Mouse (Mus musculus): ENCODE results near the gene Tap2. TPM values are rescaled to one million over a fixed set of nuclear protein-coding genes. Genes with fewer than 3 reads are reported as not detected.

The Tap2 gene
- total and polyA plus RNA-seq, 2 experiments from 2014 or later = 3.3 to 7.5 TPM

DNA sequence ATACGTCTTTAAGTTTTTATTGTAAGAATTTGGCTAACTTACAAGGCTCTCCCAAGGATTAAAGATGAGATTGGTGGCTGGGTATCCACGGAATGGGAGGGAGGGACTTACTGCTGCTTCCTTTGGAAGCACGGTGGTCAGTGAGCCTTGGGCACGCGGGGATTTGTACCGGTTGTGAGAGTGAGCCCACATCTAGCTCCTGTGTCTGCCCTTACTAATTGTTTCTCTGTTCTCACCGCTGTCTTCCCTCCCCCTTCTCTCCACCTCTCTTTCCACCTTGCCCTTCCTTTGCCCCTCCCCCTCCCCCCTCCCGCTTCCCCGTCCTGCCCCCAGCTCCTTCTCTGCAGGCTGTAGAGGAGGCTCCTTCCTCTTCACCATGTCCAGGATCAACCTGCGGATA is 5.1 kb downstream of the Tap2 start:
- no peak for ATAC-seq (ENCODE audit: insufficient read depth, low read depth)
- DNase-seq (ENCODE audit: low spot score) = no peak
- 18% methylated on average over 10 of the region's 10 CpGs for WGBS

DNA sequence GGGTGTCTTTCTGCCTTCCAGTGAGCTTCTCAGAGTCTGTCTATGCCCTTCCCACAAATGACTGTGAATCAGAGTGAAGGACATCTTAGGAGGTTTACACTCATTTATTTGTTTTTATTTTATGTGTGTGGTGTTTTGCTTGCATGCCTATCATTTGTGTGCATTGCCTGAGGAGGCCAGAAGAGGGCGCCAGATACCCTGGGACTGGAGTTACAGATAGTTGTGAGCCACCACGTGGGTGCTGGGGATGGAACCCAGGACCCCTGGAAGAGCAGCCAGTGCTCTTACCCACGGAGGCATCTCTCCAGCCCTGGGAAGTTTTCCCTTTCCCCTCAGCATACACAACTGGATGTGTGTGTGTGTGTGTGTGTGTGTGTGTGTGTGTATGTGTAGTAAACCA is 6.4 kb downstream of the Tap2 start:
- Histone ChIP-seq H3K4me2 (ENCODE audit: low read depth, low read length) (no peak overlapping the region), H3K9ac (replicated peaks; ENCODE audit: low read depth, low read length) (no peak overlapping the region), H3K4me3 (ENCODE audit: low read depth, low read length) (no peak overlapping the region), H3K36me3 (replicated peaks; ENCODE audit: control insufficient read depth, insufficient read depth, low read length) (peaks cover 5% of the 10 kb centered on the region; the same call in 1 of the 2 replicates), H3K4me1 (ENCODE audit: control insufficient read depth, insufficient read depth) (no peaks in the 10 kb centered on the region; the same call in 1 of the 2 replicates), H3K27me3 (ENCODE audit: control insufficient read depth, insufficient read depth, low read length) (peaks cover 25% of the 10 kb centered on the region), H3K9me3 (replicated peaks; ENCODE audit: control insufficient read depth, low read length) (0 out of 2 replicates have a peak, but pooled peaks cover 2% of the 10 kb centered on the region), H3K27ac (ENCODE audit: low read depth) (no peak overlapping the region)
- ATAC-seq (ENCODE audit: insufficient read depth, low read depth) (no peak), DNase-seq (ENCODE audit: low spot score) (no peak)
- WGBS = 49% methylated on average over 3 of the region's 3 CpGs
- TF ChIP-seq CTCF (IDR thresholded peaks at IDR 0.05; ENCODE audit: low read depth) = 0 out of 2 replicates have a peak, but pooled peaks have one; percentile 14
- no peak for TF ChIP-seq EP300 (IDR thresholded peaks at IDR 0.05; ENCODE audit: low read depth)

More for the DNA sequence above, 5.1 kb downstream of the Tap2 start:
- Histone ChIP-seq H3K27ac (ENCODE audit: low read depth) (no peak overlapping the region), H3K4me3 (ENCODE audit: low read depth, low read length) (no peak overlapping the region), H3K9ac (replicated peaks; ENCODE audit: low read depth, low read length) (no peak overlapping the region), H3K4me2 (ENCODE audit: low read depth, low read length) (no peak overlapping the region), H3K9me3 (replicated peaks; ENCODE audit: control insufficient read depth, low read length) (0 out of 2 replicates have a peak, but pooled peaks cover 2% of the 10 kb centered on the region), H3K36me3 (replicated peaks; ENCODE audit: control insufficient read depth, insufficient read depth, low read length) (no peaks in the 10 kb centered on the region; the same call in 1 of the 2 replicates), H3K27me3 (ENCODE audit: control insufficient read depth, insufficient read depth, low read length) (peaks cover 14% of the 10 kb centered on the region), H3K4me1 (ENCODE audit: control insufficient read depth, insufficient read depth) (no peaks in the 10 kb centered on the region; the same call in 1 of the 2 replicates)
- TF ChIP-seq CTCF (IDR thresholded peaks at IDR 0.05; ENCODE audit: low read depth) = no peak
- TF ChIP-seq EP300 (IDR thresholded peaks at IDR 0.05; ENCODE audit: low read depth) = no peak

DNA sequence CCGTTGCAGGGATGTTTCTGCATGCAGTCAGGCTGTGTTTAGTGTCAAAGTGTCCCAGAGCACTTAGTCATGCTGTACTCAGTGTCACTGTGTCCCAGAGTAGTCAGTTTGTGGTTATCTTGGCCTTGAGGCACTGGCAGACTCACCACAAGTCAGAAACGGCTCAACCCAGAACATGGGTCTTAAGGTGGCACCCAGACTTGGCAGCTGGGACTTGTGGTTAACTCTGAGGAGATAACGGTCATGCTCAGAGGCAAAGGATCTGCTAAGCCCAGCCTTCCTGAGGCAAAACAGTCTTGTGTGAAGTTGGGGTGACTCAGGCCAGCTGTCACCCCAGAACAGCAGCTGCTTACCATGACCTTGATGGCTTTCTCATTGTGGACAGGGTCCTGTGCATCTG is 7.3 kb downstream of the Tap2 start:
- Histone ChIP-seq H3K27ac (ENCODE audit: low read depth) (no peak overlapping the region; the same call in 1 of the 2 replicates), H3K27me3 (ENCODE audit: control insufficient read depth, insufficient read depth, low read length) (peaks cover 25% of the 10 kb centered on the region), H3K9ac (replicated peaks; ENCODE audit: low read depth, low read length) (no peak overlapping the region), H3K4me1 (ENCODE audit: control insufficient read depth, insufficient read depth) (no peaks in the 10 kb centered on the region), H3K4me3 (ENCODE audit: low read depth, low read length) (no peak overlapping the region), H3K9me3 (replicated peaks; ENCODE audit: control insufficient read depth, low read length) (0 out of 2 replicates have a peak, but pooled peaks cover 2% of the 10 kb centered on the region), H3K4me2 (ENCODE audit: low read depth, low read length) (no peak overlapping the region), H3K36me3 (replicated peaks; ENCODE audit: control insufficient read depth, insufficient read depth, low read length) (peaks cover 5% of the 10 kb centered on the region; the same call in 1 of the 2 replicates)
- DNase-seq (ENCODE audit: low spot score) = no peak
- ATAC-seq (ENCODE audit: insufficient read depth, low read depth) = no peak
- no peak for TF ChIP-seq EP300 (IDR thresholded peaks at IDR 0.05; ENCODE audit: low read depth)
- no peak for TF ChIP-seq CTCF (IDR thresholded peaks at IDR 0.05; ENCODE audit: low read depth)
- 47% methylated on average over 3 of the region's 3 CpGs for WGBS

DNA sequence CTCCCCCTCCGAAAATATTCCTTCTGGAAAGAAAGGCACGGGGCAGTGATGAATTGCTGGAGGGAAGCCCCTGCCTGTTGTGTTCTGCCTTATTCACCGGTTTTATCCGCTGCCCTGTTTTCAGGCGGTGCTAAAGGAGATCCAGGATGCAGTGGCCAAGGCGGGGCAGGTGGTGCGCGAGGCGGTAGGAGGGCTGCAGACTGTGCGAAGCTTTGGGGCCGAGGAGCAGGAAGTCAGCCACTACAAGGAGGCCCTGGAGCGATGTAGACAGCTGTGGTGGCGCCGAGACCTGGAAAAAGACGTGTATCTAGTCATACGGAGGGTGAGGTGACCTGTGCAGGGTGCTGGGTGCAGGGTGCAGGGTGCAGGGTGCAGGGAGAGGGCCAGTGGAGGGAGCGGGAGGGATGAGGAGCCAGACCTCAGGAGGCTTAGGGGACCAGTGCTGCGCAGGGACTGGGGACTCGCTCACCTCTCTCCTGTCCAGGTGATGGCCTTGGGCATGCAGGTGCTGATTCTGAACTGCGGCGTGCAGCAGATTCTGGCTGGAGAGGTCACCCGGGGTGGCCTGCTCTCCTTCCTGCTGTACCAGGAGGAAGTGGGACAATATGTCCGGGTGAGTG is 8.5 kb downstream of the Tap2 start:
- H3K4me3 ChIP-seq (ENCODE audit: low read depth, low read length) = no peak overlapping the region; the same call in 1 of the 2 replicates

DNA sequence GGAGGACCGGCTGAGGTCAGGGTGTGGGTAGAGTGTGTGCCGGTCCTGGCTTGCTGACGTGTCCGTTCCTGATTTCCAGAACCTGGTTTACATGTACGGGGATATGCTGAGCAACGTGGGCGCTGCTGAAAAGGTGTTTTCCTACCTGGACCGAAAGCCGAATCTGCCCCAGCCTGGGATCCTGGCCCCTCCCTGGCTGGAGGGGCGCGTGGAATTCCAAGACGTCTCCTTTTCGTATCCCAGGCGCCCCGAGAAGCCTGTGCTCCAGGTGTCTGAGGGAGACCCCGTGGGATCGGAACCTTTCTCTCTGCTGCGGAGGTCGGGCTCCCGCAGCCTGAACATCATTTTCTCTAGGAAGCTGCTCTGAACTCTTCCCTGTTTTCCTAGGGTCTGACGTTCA is 10.6 kb downstream of the Tap2 start:
- 46% methylated on average over 21 of the region's 21 CpGs for WGBS
- no peak overlapping the region for H3K27ac ChIP-seq (ENCODE audit: low read depth)
- DNase-seq (ENCODE audit: low spot score) = no peak
- no peak overlapping the region for H3K9ac ChIP-seq (replicated peaks; ENCODE audit: low read depth, low read length)
- H3K9me3 ChIP-seq (replicated peaks; ENCODE audit: control insufficient read depth, low read length) = 0 out of 2 replicates have a peak, but pooled peaks cover 2% of the 10 kb centered on the region
- TF ChIP-seq CTCF (IDR thresholded peaks at IDR 0.05; ENCODE audit: low read depth) (no peak), EP300 (IDR thresholded peaks at IDR 0.05; ENCODE audit: low read depth) (no peak)
- peaks cover 25% of the 10 kb centered on the region for H3K27me3 ChIP-seq (ENCODE audit: control insufficient read depth, insufficient read depth, low read length)
- no peaks in the 10 kb centered on the region for H3K4me1 ChIP-seq (ENCODE audit: control insufficient read depth, insufficient read depth)
- ATAC-seq (ENCODE audit: insufficient read depth, low read depth) = no peak
- no peak overlapping the region for H3K4me3 ChIP-seq (ENCODE audit: low read depth, low read length)
- peaks cover 5% of the 10 kb centered on the region; the same call in 1 of the 2 replicates for H3K36me3 ChIP-seq (replicated peaks; ENCODE audit: control insufficient read depth, insufficient read depth, low read length)
- no peak overlapping the region for H3K4me2 ChIP-seq (ENCODE audit: low read depth, low read length)

More for the DNA sequence above, 8.5 kb downstream of the Tap2 start:
- Histone ChIP-seq H3K9me3 (replicated peaks; ENCODE audit: control insufficient read depth, low read length) (0 out of 2 replicates have a peak, but pooled peaks cover 2% of the 10 kb centered on the region), H3K4me1 (ENCODE audit: control insufficient read depth, insufficient read depth) (no peaks in the 10 kb centered on the region), H3K36me3 (replicated peaks; ENCODE audit: control insufficient read depth, insufficient read depth, low read length) (peaks cover 5% of the 10 kb centered on the region; the same call in 1 of the 2 replicates), H3K4me2 (ENCODE audit: low read depth, low read length) (peak overlapping the region; percentile 23; the same call in 1 of the 2 replicates), H3K27ac (ENCODE audit: low read depth) (no peak overlapping the region; the same call in 1 of the 2 replicates), H3K27me3 (ENCODE audit: control insufficient read depth, insufficient read depth, low read length) (peaks cover 25% of the 10 kb centered on the region), H3K9ac (replicated peaks; ENCODE audit: low read depth, low read length) (no peak overlapping the region)
- TF ChIP-seq CTCF (IDR thresholded peaks at IDR 0.05; ENCODE audit: low read depth) = no peak
- no peak for TF ChIP-seq EP300 (IDR thresholded peaks at IDR 0.05; ENCODE audit: low read depth)
- DNase-seq (ENCODE audit: low spot score) (no peak), ATAC-seq (ENCODE audit: insufficient read depth, low read depth) (no peak)
- WGBS = 25% methylated on average over 23 of the region's 23 CpGs

All from heart, postnatal 0 days (tissue).